Mouse (Mus musculus): ENCODE measurements around the gene Fbxl20.

The Fbxl20 gene

GRCm38 (mm10) chr11:98088224-98088623 lies 62.0 kb downstream of the Fbxl20 start:
- DNase-seq (ENCODE audit: low read depth, low spot score), result no peak

GRCm38 (mm10) chr11:98086574-98086973 lies 63.6 kb downstream of the Fbxl20 start:
- DNase-seq (ENCODE audit: low read depth, low spot score), result no peak

- no peak for DNase-seq (ENCODE audit: low read depth, low spot score)
Measured at GRCm38 (mm10) chr11:98086141-98086540, 64.1 kb downstream of the Fbxl20 start.

GRCm38 (mm10) chr11:98082745-98083144 lies 67.5 kb downstream of the Fbxl20 start:
- no peak for DNase-seq (ENCODE audit: low read depth, low spot score)

GRCm38 (mm10) chr11:98080450-98080849 lies 69.8 kb downstream of the Fbxl20 start:
- DNase-seq (ENCODE audit: low read depth, low spot score), result no peak

- no peak for DNase-seq (ENCODE audit: low read depth, low spot score)
Measured at GRCm38 (mm10) chr11:98077086-98077485, 73.1 kb downstream of the Fbxl20 start.

GRCm38 (mm10) chr11:98075195-98075808 lies 74.9 kb downstream of the Fbxl20 start:
- DNase-seq (ENCODE audit: low read depth, low spot score), result peak; percentile 67

- DNase-seq (ENCODE audit: low read depth, low spot score), result no peak
Measured at GRCm38 (mm10) chr11:98073442-98073841, 76.8 kb downstream of the Fbxl20 start.

GRCm38 (mm10) chr11:98067255-98067654 lies 82.9 kb downstream of the Fbxl20 start:
- no peak for DNase-seq (ENCODE audit: low read depth, low spot score)

GRCm38 (mm10) chr11:98066201-98066600 lies 84.0 kb downstream of the Fbxl20 start:
- no peak for DNase-seq (ENCODE audit: low read depth, low spot score)

- DNase-seq (ENCODE audit: low read depth, low spot score), result no peak
Measured at GRCm38 (mm10) chr11:98061904-98062562, 88.2 kb downstream of the Fbxl20 start.

GRCm38 (mm10) chr11:98061441-98061840 lies 88.8 kb downstream of the Fbxl20 start:
- no peak for DNase-seq (ENCODE audit: low read depth, low spot score)

GRCm38 (mm10) chr11:98060104-98060692 lies 90.0 kb downstream of the Fbxl20 start:
- DNase-seq (ENCODE audit: low read depth, low spot score), result no peak

- DNase-seq (ENCODE audit: low read depth, low spot score), result no peak
Measured at GRCm38 (mm10) chr11:98059662-98060061, 90.5 kb downstream of the Fbxl20 start.

- no peak for DNase-seq (ENCODE audit: low read depth, low spot score)
Measured at GRCm38 (mm10) chr11:98057998-98058397, 92.2 kb downstream of the Fbxl20 start.

GRCm38 (mm10) chr11:98057466-98057865 lies 92.7 kb downstream of the Fbxl20 start:
- DNase-seq (ENCODE audit: low read depth, low spot score), result no peak

- DNase-seq (ENCODE audit: low read depth, low spot score), result no peak
Measured at GRCm38 (mm10) chr11:98052989-98053834, 97.0 kb downstream of the Fbxl20 start, which contains the start of gene Stac2. Gene Stac2, minus strand, starts transcription at chr11:98053462.

- no peak for DNase-seq (ENCODE audit: low read depth, low spot score)
Measured at GRCm38 (mm10) chr11:98052129-98052988, 97.8 kb downstream of the Fbxl20 start.

GRCm38 (mm10) chr11:98051611-98052128 lies 98.5 kb downstream of the Fbxl20 start:
- DNase-seq (ENCODE audit: low read depth, low spot score), result no peak

GRCm38 (mm10) chr11:98050940-98051339 lies 99.3 kb downstream of the Fbxl20 start:
- DNase-seq (ENCODE audit: low read depth, low spot score), result no peak

- no peak for DNase-seq (ENCODE audit: low read depth, low spot score)
Measured at GRCm38 (mm10) chr11:98050520-98050815, 99.7 kb downstream of the Fbxl20 start.
